Mouse (Mus musculus) gastrocnemius, adult 2 months (tissue): ENCODE results near the gene Lhfp. TPM values are rescaled to one million over a fixed set of nuclear protein-coding genes. Genes with fewer than 3 reads are reported as not detected.

Experiments used
- DNase-seq: peaks from one replicate; pipeline ENCODE4 v3.0.0; 2022
- H3K27ac ChIP-seq: fragments of 200-600 bp; 2 replicates; pipeline ENCODE4 v1.8.1; 2022; ENCODE audit warnings: mild to moderate bottlenecking
- H3K4me3 ChIP-seq: fragments of 200-600 bp; 2 replicates; pipeline ENCODE4 v1.8.1; 2022; ENCODE audit warnings: mild to moderate bottlenecking, moderate library complexity
- CTCF ChIP-seq: fragments of 200-600 bp; IDR thresholded peaks from 2 replicates; pipeline ENCODE4 v1.8.1; 2022; ENCODE audit warnings: antibody characterized with exemption, mild to moderate bottlenecking, moderate library complexity
- intact Hi-C: fragments of 180-260 bp; cut with DNase I; formaldehyde crosslinking; loops from one replicate; pipeline ENCODE4 v1.15.1; 2025
- long read RNA-seq, 2 experiments: library from polyadenylated mRNA; stranded (forward); transcript quantifications; one replicate each; pipeline ENCODE4 v2.0.0; 2021
- total RNA-seq, 2 experiments: library from RNA; stranded (reverse); gene quantifications; 2 replicates each; pipeline ENCODE4 v1.2.3; 2021

Gene Lhfp
- 10 to 100 TPM in 1 of 2 experiments, 1 to 10 TPM in 1; 10.0 to 16.6 TPM for total RNA-seq
- long read RNA-seq, experiment 1, transcript Lhfp-201 (4 exons, 2,108 nt): major isoform, 29 of 29 reads
- long read RNA-seq, experiment 1, partial matches to known transcripts: 0 of 29 reads
- long read RNA-seq, experiment 1, other reads (novel, unspliced or antisense): 0 of 29 reads
- long read RNA-seq, experiment 2, transcript Lhfp-201 (4 exons, 2,108 nt): major isoform, 21 of 22 reads
- long read RNA-seq, experiment 2, partial matches to known transcripts: 0 of 22 reads
- long read RNA-seq, experiment 2, other reads (novel, unspliced or antisense): 1 of 22 reads

GRCm38 (mm10) chr3:53041411-53042239, at the start of gene Lhfp:
Lhfp (plus strand) TSS chr3:53041528.
- peak within 1 kb of the TSS; percentile 85 for H3K4me3 ChIP-seq
- peak within 1 kb of the TSS; percentile 88 for H3K27ac ChIP-seq
- intact Hi-C loops: no loop called here
- peak; percentile 85 for DNase-seq
- peak; percentile 26; the same call in 1 of the 2 replicates for TF ChIP-seq CTCF

DNA sequence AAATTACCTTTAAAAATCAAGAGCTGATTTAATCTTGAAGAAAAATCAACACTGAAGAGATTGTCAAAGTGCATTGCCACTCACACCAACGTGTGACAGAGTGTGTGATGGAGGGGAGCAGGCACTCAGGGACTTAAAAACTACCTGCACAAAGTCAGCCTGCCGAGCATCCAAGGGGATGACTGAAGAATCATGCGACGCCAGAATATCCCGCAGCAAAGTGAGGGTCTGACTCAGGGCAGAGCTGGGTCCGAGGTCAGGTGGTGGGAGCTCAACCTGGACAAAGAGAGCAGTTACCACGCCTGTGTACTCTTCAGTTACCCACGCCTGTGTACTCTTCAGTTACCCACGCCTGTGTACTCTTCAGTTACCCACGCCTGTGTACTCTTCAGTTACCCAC, 48.0 kb upstream of the Lhfp start:
- no peak for DNase-seq
- Histone ChIP-seq H3K4me3 (no peak overlapping the region), H3K27ac (no peak overlapping the region)
- intact Hi-C loops: no loop called here
- TF ChIP-seq CTCF: no peak

DNA sequence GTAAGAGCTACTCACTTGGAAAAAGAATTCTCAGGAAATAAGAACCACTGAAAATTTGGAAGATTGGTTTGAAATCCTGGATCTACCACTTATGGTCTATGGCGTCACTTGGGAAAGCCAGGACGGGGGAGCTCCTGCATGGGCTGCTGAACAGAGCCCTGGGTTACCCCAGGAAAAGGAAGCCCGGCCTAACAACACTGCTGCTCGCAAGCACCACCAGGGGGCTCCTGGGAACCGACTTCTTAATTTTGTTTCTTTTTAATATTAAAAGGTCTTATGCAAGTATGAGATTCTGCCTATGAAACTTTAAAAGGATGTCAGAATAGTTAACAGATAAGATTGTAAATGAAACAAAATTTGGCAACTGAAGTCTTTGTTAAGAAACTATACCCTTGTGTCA, 46.7 kb upstream of the Lhfp start:
- intact Hi-C loops: no loop called here
- TF ChIP-seq CTCF: peak; percentile 36; the same call in 1 of the 2 replicates
- no peak for DNase-seq
- Histone ChIP-seq H3K4me3 (no peak overlapping the region), H3K27ac (no peak overlapping the region)

GRCm38 (mm10) chr3:52996635-52997034, 44.7 kb upstream of the Lhfp start:
- H3K4me3 ChIP-seq: no peak overlapping the region
- intact Hi-C loops: no loop called here
- TF ChIP-seq CTCF: no peak
- no peak overlapping the region for H3K27ac ChIP-seq
- no peak for DNase-seq

- TF ChIP-seq CTCF: no peak
These were observed 43.9 kb upstream of the Lhfp start for GRCm38 (mm10) chr3:52997381-52997780.

GRCm38 (mm10) chr3:52999016-52999744, 42.1 kb upstream of the Lhfp start:
- Histone ChIP-seq H3K4me3 (no peak overlapping the region), H3K27ac (no peak overlapping the region)
- intact Hi-C loops: no loop called here
- DNase-seq: no peak
- TF ChIP-seq CTCF: no peak

More at GRCm38 (mm10) chr3:52997381-52997780, 43.9 kb upstream of the Lhfp start:
- DNase-seq: no peak
- Histone ChIP-seq H3K4me3 (no peak overlapping the region), H3K27ac (no peak overlapping the region)
- intact Hi-C loops: no loop called here

DNA sequence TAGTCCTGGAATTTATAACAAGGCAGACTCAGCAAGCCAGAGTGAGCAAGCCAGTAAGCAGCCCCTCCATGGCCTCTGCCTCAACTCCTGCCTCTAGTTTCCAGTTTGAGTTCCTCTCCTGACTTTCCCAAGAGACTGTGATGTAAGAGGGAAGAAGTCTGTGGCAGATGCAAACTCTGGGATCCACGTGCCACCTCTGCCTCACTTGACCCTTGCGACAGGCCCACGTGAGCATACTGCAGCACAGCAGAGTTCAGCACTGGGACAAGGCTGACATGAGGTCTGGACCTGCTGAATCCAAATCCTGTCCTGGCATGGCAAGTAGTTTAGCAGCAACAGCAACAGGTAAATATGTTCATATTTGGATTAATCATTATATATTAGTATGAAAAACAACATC, 41.3 kb upstream of the Lhfp start:
- Histone ChIP-seq H3K4me3 (no peak overlapping the region), H3K27ac (no peak overlapping the region)
- intact Hi-C loops: loop anchor here (10.0 kb wide), 1 partner anchor 745 kb away; no protein-coding TSS in a partner anchor
- no peak for DNase-seq
- no peak for TF ChIP-seq CTCF

GRCm38 (mm10) chr3:53002076-53002475, 39.3 kb upstream of the Lhfp start:
- DNase-seq: no peak
- intact Hi-C loops: loop anchor here (10.0 kb wide), 1 partner anchor 747 kb away; no protein-coding TSS in a partner anchor
- Histone ChIP-seq H3K27ac (no peak overlapping the region), H3K4me3 (no peak overlapping the region)
- no peak for TF ChIP-seq CTCF

DNA sequence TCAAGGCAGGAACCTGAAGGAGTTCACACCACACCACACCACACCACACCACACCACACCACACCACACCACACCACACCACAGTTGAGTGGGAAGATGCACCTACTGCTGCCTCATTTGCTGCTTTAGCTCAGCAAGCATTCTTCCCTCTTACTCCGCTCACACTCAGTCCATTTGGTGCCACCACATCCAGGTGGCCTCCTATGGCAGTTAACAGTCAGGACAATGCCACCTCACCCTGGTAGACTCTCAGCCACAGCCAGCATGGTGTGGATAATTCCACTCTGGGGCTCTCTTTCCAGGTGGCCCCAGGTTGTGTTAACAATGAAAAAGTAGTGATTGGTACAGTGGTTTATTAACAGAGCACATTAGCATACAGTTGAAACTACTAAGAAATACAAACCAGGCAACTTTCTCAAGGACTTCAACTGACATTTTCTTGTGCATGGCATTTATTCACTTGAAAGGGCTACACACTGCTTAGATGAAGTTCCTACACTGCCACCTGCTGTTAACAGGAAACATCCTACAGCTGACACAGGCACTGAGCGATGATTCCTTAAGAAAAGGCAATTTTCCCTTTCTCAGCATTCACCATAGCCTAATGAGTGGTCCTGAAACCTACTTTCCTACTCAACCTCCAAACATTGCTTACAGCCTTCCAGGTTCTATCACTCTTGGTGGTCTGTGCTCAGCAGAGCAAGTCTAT, 36.8 kb upstream of the Lhfp start:
- H3K4me3 ChIP-seq: no peak overlapping the region
- no peak overlapping the region for H3K27ac ChIP-seq
- no peak for DNase-seq
- intact Hi-C loops: loop anchor here (10.0 kb wide), 1 partner anchor 750 kb away; no protein-coding TSS in a partner anchor
- TF ChIP-seq CTCF: peak; percentile 69

DNA sequence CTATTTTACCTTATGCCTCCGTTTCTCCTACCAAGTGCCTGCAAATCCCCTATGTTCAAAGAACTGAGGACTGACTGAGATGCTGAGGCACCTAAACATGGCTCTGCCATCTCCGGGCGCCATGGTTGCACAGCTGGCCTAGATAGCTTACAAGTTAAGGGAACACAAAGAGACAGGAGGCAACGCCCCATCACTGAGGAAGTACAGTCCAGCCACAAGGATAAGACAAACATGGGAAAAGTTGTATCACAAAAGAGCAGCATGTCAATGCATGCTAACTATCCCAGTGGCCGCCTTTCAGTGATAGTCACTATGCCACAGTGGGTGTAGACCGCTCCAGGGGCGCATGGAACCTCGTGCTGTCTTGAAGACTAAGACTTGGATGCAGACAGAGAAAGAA, 33.9 kb upstream of the Lhfp start:
- TF ChIP-seq CTCF: no peak
- H3K27ac ChIP-seq: no peak overlapping the region
- intact Hi-C loops: loop anchor here (10.0 kb wide), 1 partner anchor 753 kb away; no protein-coding TSS in a partner anchor
- H3K4me3 ChIP-seq: no peak overlapping the region
- no peak for DNase-seq

GRCm38 (mm10) chr3:53016436-53017340, 24.6 kb upstream of the Lhfp start, which contains the start of gene Cog6:
Cog6 (minus strand) TSS chr3:53017237.
- no peak for TF ChIP-seq CTCF
- peak within 1 kb of the TSS; percentile 94 for H3K27ac ChIP-seq
- DNase-seq: peak; percentile 90
- peak within 1 kb of the TSS; percentile 94 for H3K4me3 ChIP-seq
- intact Hi-C loops: loop anchor here (5.0 kb wide), 1 partner anchor 446 kb away; the partner anchor contains the start of genes Nhlrc3 and Proser1
